Mouse (Mus musculus) small intestine, adult 2 months (tissue): ENCODE results near the gene Cog6. TPM values are rescaled to one million over a fixed set of nuclear protein-coding genes. Genes with fewer than 3 reads are reported as not detected.

Source experiments
- H3K27ac ChIP-seq: fragments of 200-500 bp; 2 replicates; pipeline ENCODE4 v1.5.1; 2012; ENCODE audit warnings: low read depth, low read length, control low read depth, inconsistent platforms; ENCODE audit not compliant: insufficient read depth
- H3K27me3 ChIP-seq: fragments of 200-500 bp; 2 replicates; pipeline ENCODE4 v1.6.1; 2012; ENCODE audit warnings: mild to moderate bottlenecking, moderate library complexity, low read length, inconsistent platforms; ENCODE audit not compliant: control insufficient read depth, insufficient read depth
- H3K36me3 ChIP-seq: fragments of 200-500 bp; 2 replicates; pipeline ENCODE4 v1.6.1; 2012; ENCODE audit warnings: mild to moderate bottlenecking, low read length, control low read depth, inconsistent platforms; ENCODE audit not compliant: control insufficient read depth, insufficient read depth
- H3K4me1 ChIP-seq: fragments of 200-500 bp; 2 replicates; pipeline ENCODE4 v1.6.1; 2012; ENCODE audit warnings: low read length, inconsistent platforms, mixed read lengths; ENCODE audit not compliant: control insufficient read depth, insufficient read depth, insufficient read length
- H3K4me3 ChIP-seq: fragments of 200-500 bp; 2 replicates; pipeline ENCODE4 v1.5.1; 2012; ENCODE audit warnings: low read depth, mild to moderate bottlenecking, control low read depth, inconsistent platforms, low read length, moderate library complexity
- CTCF ChIP-seq: fragments of 200-500 bp; IDR thresholded peaks from 2 replicates; pipeline ENCODE4 v1.5.1; 2012; ENCODE audit warnings: low read depth, mild to moderate bottlenecking, control low read depth, inconsistent platforms, low read length, moderate library complexity, mixed read lengths; ENCODE audit not compliant: insufficient replicate concordance, insufficient read length; ENCODE audit errors: extremely low read depth
- POLR2A ChIP-seq: fragments of 200-500 bp; IDR thresholded peaks from 2 replicates; pipeline ENCODE4 v1.6.1; 2012; ENCODE audit warnings: low read depth, mild to moderate bottlenecking, control low read depth, inconsistent platforms, low read length, moderate library complexity
- WGBS: fragments of 180-500 bp; shearing (Covaris S2); methylation state at CpG from one replicate; pipeline ENCODE4 v1.1.7; 2018; 5-methylcytosine and 5-hydroxymethylcytosine counted together
- polyA plus RNA-seq: library from polyadenylated mRNA; depleted of rRNA; stranded (reverse); fragments of >200 nt; gene quantifications from 2 replicates; pipeline ENCODE4 v1.2.3, GENCODE M21; 2012

Gene Cog6
- polyA plus RNA-seq, 1 experiment: 11.9 TPM

- Histone ChIP-seq H3K27me3 (no peaks in the 10 kb centered on the region), H3K27ac (no peak overlapping the region), H3K4me3 (no peak overlapping the region), H3K4me1 (no peaks in the 10 kb centered on the region), H3K36me3 (peaks cover 13% of the 10 kb centered on the region)
- WGBS: 88% methylated on average over 3 of the region's 3 CpGs
- TF ChIP-seq POLR2A (no peak), CTCF (no peak)
Observed at GRCm38 (mm10) chr3:52983772-52984171, 33.3 kb downstream of the Cog6 start.

GRCm38 (mm10) chr3:52982993-52983392 lies 34.0 kb downstream of the Cog6 start:
- whole genome bisulfite sequencing: 73% methylated on average over 10 of the region's 10 CpGs
- TF ChIP-seq CTCF (no peak), POLR2A (no peak)
- Histone ChIP-seq H3K36me3 (peaks cover 11% of the 10 kb centered on the region), H3K27ac (no peak overlapping the region), H3K4me1 (no peaks in the 10 kb centered on the region), H3K27me3 (no peaks in the 10 kb centered on the region), H3K4me3 (no peak overlapping the region)

- Histone ChIP-seq H3K27me3 (no peaks in the 10 kb centered on the region), H3K4me3 (no peak overlapping the region), H3K4me1 (no peaks in the 10 kb centered on the region), H3K36me3 (no peaks in the 10 kb centered on the region), H3K27ac (no peak overlapping the region)
- TF ChIP-seq POLR2A (no peak), CTCF (peak; percentile 51; the same call in 1 of the 2 replicates)
- WGBS: 38% methylated on average over 15 of the region's 15 CpGs
Observed at GRCm38 (mm10) chr3:52974674-52975556, 42.1 kb downstream of the Cog6 start.

- 74% methylated on average over 7 of the region's 7 CpGs for WGBS
- Histone ChIP-seq H3K27ac (no peak overlapping the region), H3K4me3 (no peak overlapping the region), H3K27me3 (no peaks in the 10 kb centered on the region), H3K36me3 (no peaks in the 10 kb centered on the region), H3K4me1 (no peaks in the 10 kb centered on the region)
- TF ChIP-seq POLR2A (no peak), CTCF (no peak)
Observed at GRCm38 (mm10) chr3:52972916-52973315, 44.1 kb downstream of the Cog6 start.

- 83% methylated on average over 5 of the region's 5 CpGs for WGBS
- H3K36me3 ChIP-seq: no peaks in the 10 kb centered on the region
- no peak overlapping the region for H3K4me3 ChIP-seq
- H3K27me3 ChIP-seq: no peaks in the 10 kb centered on the region
- no peak for TF ChIP-seq POLR2A
- TF ChIP-seq CTCF: no peak
- no peaks in the 10 kb centered on the region for H3K4me1 ChIP-seq
- no peak overlapping the region for H3K27ac ChIP-seq
Observed at GRCm38 (mm10) chr3:52967046-52967445, 50.0 kb downstream of the Cog6 start.

- Histone ChIP-seq H3K4me1 (no peaks in the 10 kb centered on the region), H3K27ac (no peak overlapping the region), H3K4me3 (no peak overlapping the region), H3K27me3 (no peaks in the 10 kb centered on the region), H3K36me3 (no peaks in the 10 kb centered on the region)
- TF ChIP-seq POLR2A (no peak), CTCF (no peak)
- 51% methylated on average over 7 of the region's 7 CpGs for WGBS
Observed at GRCm38 (mm10) chr3:52964206-52964605, 52.8 kb downstream of the Cog6 start.

- Histone ChIP-seq H3K4me1 (no peaks in the 10 kb centered on the region), H3K27ac (no peak overlapping the region), H3K4me3 (no peak overlapping the region), H3K36me3 (no peaks in the 10 kb centered on the region), H3K27me3 (no peaks in the 10 kb centered on the region)
- no peak for TF ChIP-seq POLR2A
- TF ChIP-seq CTCF: no peak
- 86% methylated on average over 8 of the region's 8 CpGs for WGBS
Observed at GRCm38 (mm10) chr3:52963441-52963840, 53.6 kb downstream of the Cog6 start.
